Mouse (Mus musculus): ENCODE data around the gene Btbd16.

- TF ChIP-seq CTCF (IDR thresholded peaks at IDR 0.05; ENCODE audit: low read depth) (no peak), EP300 (IDR thresholded peaks at IDR 0.05; ENCODE audit: low read depth) (no peak)
These were observed 38.5 kb downstream of the Btbd16 start for GRCm38 (mm10) chr7:130812407-130812806.

Data from liver, postnatal 0 days (tissue).